Mouse (Mus musculus): ENCODE data around the gene Cth.

GRCm38 (mm10) chr3:157877847-157878246, 47.0 kb downstream of the Cth start:
- no peak for TF ChIP-seq POLR2A (IDR thresholded peaks at IDR 0.05; ENCODE audit: control insufficient read depth, extremely low read depth, insufficient read depth, low read length, poor library complexity)
- TF ChIP-seq CTCF (IDR thresholded peaks at IDR 0.05; ENCODE audit: borderline replicate concordance, control insufficient read depth, extremely low read depth, insufficient read depth, low read length, poor library complexity): no peak
